Mouse (Mus musculus) left cerebral cortex, postnatal 36 days (tissue): ENCODE measurements around the gene Naa80. TPM values are rescaled to one million over a fixed set of nuclear protein-coding genes. Genes with fewer than 3 reads are reported as not detected.

ENCODE experiments used
- DNase-seq, 2 experiments: peaks; one replicate each; pipeline ENCODE4 v3.0.0; 2021 to 2022; ENCODE audit warnings: low spot score in 2 of 2, mixed read lengths in 1 of 2
- intact Hi-C: fragments of 180-260 bp; cut with DNase I; formaldehyde crosslinking; loops from one replicate; pipeline ENCODE4 v1.15.1; 2025
- total RNA-seq, 2 experiments: library from RNA; stranded (reverse); gene quantifications; 2 replicates each; pipeline ENCODE4 v1.2.3; 2021

Gene Naa80
- total RNA-seq, 2 experiments from 2014 or later, result 10.3 to 11.5 TPM

DNA sequence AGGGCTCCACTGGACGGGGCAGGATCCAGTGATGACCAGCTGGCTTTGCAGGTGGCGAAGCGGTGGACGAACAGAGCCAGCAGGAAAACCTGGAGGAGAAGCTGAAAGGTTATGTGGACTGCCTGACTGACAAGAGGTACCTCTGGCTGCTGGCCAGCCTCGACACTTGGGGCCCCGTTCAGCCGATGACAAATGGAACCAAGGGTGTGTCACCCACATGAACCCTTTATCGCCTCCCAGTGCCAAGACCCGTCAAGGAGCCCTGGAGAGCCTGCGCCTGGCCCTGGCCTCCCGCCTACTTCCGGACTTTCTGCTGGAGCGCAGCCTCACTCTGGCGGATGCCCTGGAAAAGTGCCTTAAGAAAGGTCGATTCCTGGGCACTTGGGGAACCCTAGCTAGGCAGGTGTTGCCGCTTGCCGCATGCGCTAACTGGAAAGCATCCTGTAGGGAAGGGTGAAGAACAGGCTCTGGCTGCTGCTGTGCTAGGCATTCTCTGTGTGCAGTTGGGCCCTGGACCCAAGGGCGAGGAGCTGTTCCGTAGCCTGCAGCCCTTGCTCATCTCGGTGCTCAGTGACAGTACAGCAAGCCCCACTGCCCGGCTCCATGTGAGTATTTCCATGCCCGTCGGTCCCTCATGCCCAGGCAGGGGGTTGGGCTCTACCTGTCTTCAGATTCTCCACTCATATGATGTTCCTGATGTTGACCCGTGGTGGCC, 11.5 kb downstream of the Naa80 start:
- intact Hi-C loops, result no loop called here
- no peak for DNase-seq

GRCm38 (mm10) chr9:107590773-107591060, 12.0 kb downstream of the Naa80 start:
- intact Hi-C loops, result no loop called here
- DNase-seq, result no peak

DNA sequence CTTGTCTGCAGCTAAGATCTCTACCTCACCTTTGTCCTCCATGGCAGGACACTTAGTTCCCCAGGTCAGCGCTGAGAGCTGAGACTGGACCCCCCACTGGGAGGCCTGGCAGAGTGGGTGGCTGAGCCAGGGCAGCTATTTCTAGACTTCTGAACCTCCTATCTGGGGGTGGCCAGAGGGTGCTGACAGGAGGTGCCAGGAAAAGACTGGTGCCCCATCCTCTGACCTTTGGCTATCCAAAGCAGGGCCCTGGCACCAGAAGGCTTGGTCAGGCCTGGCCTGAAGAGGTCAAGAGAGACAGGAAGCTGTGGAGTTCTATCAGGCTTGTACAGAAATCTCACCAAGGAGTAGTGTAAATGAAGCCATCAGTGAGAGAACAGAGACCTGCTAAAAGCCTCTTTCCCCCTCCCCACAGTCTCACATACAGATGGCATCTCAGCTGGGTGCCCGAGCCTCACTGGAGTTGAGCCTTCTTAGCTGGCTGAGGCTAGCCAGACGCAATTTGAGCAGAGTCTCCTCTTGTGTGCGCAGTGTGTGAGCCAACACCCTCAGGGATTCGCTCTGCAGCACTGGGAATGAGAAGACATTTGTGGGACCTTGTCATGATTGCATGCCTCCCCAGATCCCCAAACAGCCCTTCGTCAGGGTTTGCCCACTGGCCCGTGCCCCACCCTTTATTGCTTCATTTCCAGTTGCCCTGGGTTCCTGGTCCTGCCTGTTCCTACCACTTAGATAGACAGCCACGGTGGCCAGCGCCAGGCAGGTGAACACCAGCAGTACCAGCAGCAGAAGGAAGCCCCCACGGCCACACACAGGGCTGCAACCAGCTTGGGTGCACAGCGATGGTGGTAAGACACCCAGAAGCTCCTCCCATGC, 14.7 kb downstream of the Naa80 start:
- DNase-seq, result no peak
- intact Hi-C loops, result no loop called here

- intact Hi-C loops, result no loop called here
These were observed 15.8 kb downstream of the Naa80 start for GRCm38 (mm10) chr9:107594281-107595062.

DNA sequence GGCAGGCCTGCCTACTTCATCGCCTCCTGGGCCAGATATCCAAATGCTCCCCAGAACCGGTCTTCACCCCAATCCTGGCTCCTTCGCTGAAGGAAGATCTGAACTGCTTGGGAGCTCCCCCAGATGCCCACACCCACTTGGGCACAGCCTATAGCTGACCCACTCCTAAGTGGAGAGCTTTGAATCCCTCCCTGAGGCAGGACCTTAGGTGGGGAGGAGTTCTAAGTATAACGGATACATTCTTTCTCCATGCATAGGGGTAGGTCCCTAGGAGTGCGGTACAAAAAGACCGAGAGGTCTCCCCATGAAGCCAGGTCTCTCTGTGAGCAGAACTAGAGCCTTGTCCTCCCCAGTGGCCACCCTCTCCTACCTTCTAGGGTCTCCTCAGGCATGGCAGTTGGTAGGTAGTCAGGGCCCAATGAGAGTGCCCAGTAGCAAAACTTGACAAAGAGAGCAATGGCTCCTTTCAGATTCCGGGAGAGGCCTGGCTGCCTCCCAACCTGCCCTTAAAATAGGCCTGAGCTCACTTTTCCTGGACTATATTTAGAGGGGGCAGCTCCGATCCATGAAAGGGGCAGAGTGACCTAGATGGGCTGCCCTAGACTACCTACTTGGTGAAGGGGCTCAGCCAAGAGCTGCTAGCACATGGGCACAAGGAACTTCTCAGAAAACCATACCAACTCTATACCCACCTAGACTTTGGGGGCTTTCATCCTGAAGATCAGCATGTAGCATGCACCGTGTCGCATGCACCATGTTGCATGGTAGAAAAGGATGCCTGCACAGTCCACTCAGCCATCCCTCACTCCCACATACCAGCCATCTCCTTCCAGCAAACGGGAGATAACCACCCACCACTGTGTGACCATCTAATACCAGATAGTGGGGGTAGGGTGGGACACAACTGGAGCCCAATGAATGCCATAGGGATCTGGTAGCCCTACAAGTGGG, 18.2 kb downstream of the Naa80 start:
- intact Hi-C loops, result no loop called here
- DNase-seq, result no peak

More at GRCm38 (mm10) chr9:107594281-107595062, 15.8 kb downstream of the Naa80 start:
- no peak for DNase-seq

DNA sequence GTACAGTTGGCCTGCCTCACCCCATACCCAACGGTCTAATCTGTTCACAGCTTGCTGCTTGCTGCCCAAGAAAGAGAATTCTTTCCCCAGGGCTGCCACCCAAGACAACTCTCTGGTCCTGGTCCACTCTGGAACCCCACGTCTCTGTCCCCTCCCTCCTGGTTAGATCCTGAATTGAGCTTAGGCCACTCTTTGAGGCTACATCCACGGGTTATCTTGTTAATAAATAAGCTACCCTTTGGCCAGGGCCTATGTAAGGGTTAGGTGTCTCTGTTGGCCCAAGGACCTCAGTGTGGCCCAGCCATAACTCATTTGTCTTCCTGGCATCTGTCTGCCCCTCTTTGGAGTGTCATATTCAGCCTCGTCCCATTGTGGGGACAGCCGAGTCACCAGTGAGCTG, 19.7 kb downstream of the Naa80 start:
- DNase-seq, result no peak
- intact Hi-C loops, result no loop called here

DNA sequence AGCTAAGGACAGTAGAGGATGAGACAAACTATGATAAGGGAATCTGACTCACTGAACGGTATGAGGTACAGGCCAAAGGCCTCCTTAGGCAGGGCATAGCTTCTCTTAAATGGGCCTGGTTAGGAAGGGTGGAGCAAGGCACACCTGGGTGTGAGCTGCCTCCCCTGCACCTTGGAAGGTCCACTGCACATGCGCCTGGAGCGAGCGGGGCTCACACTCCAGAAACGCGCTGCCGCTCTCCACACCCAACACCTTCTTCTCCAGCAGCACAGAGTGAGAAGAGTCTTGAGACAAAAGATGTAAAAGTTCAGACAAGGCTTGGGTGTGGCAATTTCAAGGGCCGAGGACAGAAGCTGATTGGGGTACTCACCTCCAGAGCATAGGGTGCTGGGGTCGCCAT, 20.7 kb downstream of the Naa80 start:
- DNase-seq, result no peak
- intact Hi-C loops, result no loop called here

DNA sequence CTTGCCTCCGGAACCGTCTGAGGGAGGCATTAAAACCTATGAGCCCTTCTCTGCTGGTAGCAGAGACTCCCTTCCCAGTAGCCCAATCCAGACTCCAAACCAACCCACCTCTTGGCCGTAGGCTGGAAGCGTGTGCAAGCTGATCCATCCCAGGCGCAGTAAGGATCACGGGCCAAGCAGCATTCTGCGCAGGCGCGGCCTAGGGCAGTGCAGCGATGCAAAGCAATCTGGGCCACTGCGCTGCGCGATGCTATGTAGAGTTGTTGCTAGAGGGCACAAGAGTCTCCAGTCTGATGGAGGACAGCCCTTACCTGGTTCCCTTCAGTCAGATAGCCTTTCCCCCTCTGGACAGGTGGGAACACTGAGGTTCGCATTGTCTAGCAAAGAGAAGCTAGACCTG, 21.2 kb downstream of the Naa80 start:
- DNase-seq, result peak in 1 of 2 experiments; percentile 52
- intact Hi-C loops, result loop anchor here (5.0 kb wide), 1 partner anchor 137 kb away; no protein-coding TSS in a partner anchor

- DNase-seq, result no peak
- intact Hi-C loops, result loop anchor here (5.0 kb wide), 1 partner anchor 137 kb away; no protein-coding TSS in a partner anchor
These were observed 22.1 kb downstream of the Naa80 start for GRCm38 (mm10) chr9:107600745-107601144.

- DNase-seq, result no peak
- intact Hi-C loops, result loop anchor here (5.0 kb wide), 1 partner anchor 136 kb away; no protein-coding TSS in a partner anchor
These were observed 22.6 kb downstream of the Naa80 start for GRCm38 (mm10) chr9:107601275-107601674.

GRCm38 (mm10) chr9:107602068-107602648, 23.5 kb downstream of the Naa80 start:
- intact Hi-C loops, result loop anchor here (1.0 to 5.0 kb wide), 3 partner anchors 42 to 135 kb away; no protein-coding TSS in a partner anchor
- peak; percentile 84 to 87 for DNase-seq

GRCm38 (mm10) chr9:107603251-107603650, 24.6 kb downstream of the Naa80 start:
- DNase-seq, result no peak
- intact Hi-C loops, result loop anchor here (2.0 to 5.0 kb wide), 2 partner anchors 74 to 134 kb away; no protein-coding TSS in a partner anchor

GRCm38 (mm10) chr9:107605041-107605661, 26.5 kb downstream of the Naa80 start:
- intact Hi-C loops, result no loop called here
- no peak for DNase-seq

DNA sequence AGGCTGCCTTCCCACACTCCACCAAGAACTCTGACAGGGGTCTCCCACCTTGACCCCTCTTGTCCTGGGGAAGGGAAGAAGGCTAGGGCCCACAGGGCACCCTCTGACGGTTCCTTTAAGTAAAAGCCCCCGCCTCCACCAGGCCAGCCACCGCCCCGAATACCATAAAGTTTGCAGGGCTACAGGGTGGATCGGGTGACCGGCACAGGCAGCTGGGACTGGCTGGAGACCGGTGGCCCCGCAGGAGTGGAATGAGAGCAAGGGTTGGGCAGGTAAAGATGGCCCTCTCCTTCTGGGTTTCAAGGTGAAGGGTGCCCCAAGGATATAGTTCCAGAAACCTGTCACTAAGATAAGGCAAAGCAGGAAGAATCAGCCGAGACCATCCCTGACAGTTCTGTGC, 27.9 kb downstream of the Naa80 start:
- intact Hi-C loops, result no loop called here
- DNase-seq, result no peak

DNA sequence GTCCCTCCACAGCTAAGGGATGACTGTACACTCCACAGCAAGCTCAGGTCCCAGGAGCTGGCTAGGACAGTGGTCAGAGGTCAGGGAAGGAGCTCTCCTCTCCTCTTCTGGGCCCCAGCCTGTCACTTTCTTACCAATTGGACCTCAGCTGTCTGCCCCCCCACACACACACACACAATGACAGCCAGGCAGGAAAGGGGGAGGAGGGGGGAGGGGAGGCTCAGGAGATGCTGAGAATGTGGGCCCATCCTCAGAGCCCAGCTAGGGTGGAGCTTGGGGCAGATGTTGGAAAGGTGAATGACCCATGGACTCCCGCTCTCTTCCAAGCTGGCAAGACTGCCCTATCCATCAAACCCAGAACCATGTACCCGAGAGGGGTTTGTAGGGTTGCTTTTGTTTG, 28.3 kb downstream of the Naa80 start:
- intact Hi-C loops, result no loop called here
- DNase-seq, result no peak

DNA sequence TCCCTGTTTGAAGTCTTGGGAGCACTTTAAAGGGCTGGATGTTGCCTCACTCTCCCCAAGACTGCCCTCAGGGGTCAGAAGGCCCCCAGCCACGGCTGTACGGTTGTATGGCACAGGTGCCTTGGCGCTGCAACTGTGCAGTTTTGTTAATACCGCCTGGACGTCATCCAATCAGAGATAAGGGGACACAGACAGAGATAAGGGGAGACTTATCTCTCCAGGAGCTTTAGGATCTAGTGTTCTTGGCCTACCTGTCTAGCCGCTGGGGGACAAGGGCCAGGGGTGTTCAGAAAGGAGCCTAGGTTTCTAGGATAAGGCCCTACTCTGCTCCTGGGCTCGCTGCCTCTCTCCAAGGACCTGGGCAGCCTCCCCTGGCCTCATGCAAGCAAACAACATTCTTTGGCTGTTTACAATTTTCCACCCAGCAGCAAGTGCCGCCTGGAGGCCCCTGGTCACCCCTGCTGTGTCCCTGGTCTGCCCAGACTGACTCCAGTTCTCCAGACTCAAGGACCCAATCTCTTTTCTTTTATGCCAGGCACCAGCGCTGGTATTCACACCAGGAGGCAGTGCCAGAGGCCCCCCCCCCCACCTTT, 29.1 kb downstream of the Naa80 start:
- intact Hi-C loops, result no loop called here
- no peak for DNase-seq

- intact Hi-C loops, result no loop called here
- DNase-seq, result no peak
These were observed 30.2 kb downstream of the Naa80 start, which contains the start of gene Sema3b for GRCm38 (mm10) chr9:107608741-107609432. Gene Sema3b (minus strand): TSS chr9:107609229.
